17 mouse cellular contexts compared by ENCODE assay signal in the genomic region with DNA sequence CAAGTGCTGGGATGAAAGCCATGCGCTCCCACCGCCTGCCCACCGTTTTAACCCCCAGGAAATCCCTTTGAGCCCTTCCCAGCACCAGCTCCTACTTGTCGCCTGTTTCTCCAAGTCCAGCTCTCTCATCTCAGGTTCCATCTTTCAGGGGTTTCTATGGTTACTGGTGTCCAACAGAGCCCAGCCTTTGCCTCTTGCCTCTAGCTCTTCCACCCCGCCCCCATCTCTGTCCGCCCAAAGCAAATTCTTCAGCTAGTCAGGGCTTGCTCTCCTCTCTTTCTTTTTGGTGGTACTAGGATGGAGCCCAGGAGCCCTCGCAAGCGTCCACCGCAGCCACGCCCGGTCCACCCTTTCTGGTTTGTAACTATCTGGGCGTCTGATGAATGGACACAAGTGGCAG. TPM values are rescaled to one million over a fixed set of nuclear protein-coding genes. Genes with fewer than 3 reads are reported as not detected.
DNase-seq lines count a peak whose midpoint lies in the region; ATAC-seq and TF ChIP-seq lines count a peak whose summit lies in the region.
"Had no signal": no experiment of that assay in that cellular context is flagged by ENCODE, and none has a peak within 500 bp of the region (broad histone marks: within the 10 kb centered on the region; RNA-seq: fewer than 3 reads in every experiment).

No protein-coding gene starts in this region.

- H3K27me3 ChIP-seq in hindbrain, embryonic 11.5 days (ENCODE audit: control insufficient read depth, insufficient read depth, low read length) = no peaks in the 10 kb centered on the region
- no peaks in the 10 kb centered on the region for H3K27me3 ChIP-seq in hindbrain, postnatal 0 days (ENCODE audit: insufficient read depth, low read length)
- H3K27me3 ChIP-seq in ES-Bruce4 (ENCODE audit: control insufficient read depth, insufficient read depth, low read length, poor library complexity, severe bottlenecking) = no peaks in the 10 kb centered on the region
- no peaks in the 10 kb centered on the region for H3K27me3 ChIP-seq in limb, embryonic 12.5 days
- H3K27me3 ChIP-seq: liver, embryonic 12.5 days had no signal

- H3K9ac ChIP-seq in hindbrain, embryonic 11.5 days (ENCODE audit: low read depth, low read length) = no peak overlapping the region
- no peak overlapping the region for H3K9ac ChIP-seq in hindbrain, postnatal 0 days (replicated peaks; ENCODE audit: low read length)
- H3K9ac ChIP-seq in ES-Bruce4 (ENCODE audit: low read depth, poor library complexity, severe bottlenecking) = no peak overlapping the region
- H3K9ac ChIP-seq in limb, embryonic 12.5 days (replicated peaks) = no peak overlapping the region
- H3K9ac ChIP-seq: liver, embryonic 12.5 days had no signal

- no peak overlapping the region for H3K4me2 ChIP-seq in hindbrain, embryonic 11.5 days (replicated peaks; ENCODE audit: low read depth, low read length)
- H3K4me2 ChIP-seq in hindbrain, postnatal 0 days (ENCODE audit: low read depth, low read length) = no peak overlapping the region
- no peak overlapping the region for H3K4me2 ChIP-seq in limb, embryonic 12.5 days
- H3K4me2 ChIP-seq: liver, embryonic 12.5 days had no signal

- ATAC-seq in hindbrain, embryonic 11.5 days (ENCODE audit: low FRiP score) = no peak
- ATAC-seq in hindbrain, postnatal 0 days = no peak
- no peak for ATAC-seq in limb, embryonic 12.5 days (ENCODE audit: insufficient number of reproducible peaks, insufficient read depth, low FRiP score, low TSS enrichment, low read depth)
- ATAC-seq: liver, embryonic 12.5 days had no signal

- peak; percentile 47 for DNase-seq in hindbrain, embryonic 11.5 days (ENCODE audit: low spot score)
- DNase-seq in hindbrain, postnatal 0 days (ENCODE audit: low spot score) = no peak
- DNase-seq in embryo, embryonic 10.5 days (ENCODE audit: low spot score) = peak; percentile 78
- no peak for DNase-seq in frontal cortex, adult 2 months (ENCODE audit: extremely low spot score in 1 of 2, low spot score in 1 of 2)
- no peak for DNase-seq in left cerebral cortex, adult 11 months (ENCODE audit: low spot score)
- no peak for DNase-seq in gastrocnemius, postnatal 10 days
- DNase-seq: adrenal gland, adult 8-10 months; B cell, adult 2 months; heart, adult 2 months; kidney, adult 11 months; lung, postnatal 36 days had no signal

- H3K4me1 ChIP-seq in hindbrain, embryonic 11.5 days (replicated peaks; ENCODE audit: control insufficient read depth, insufficient read depth, low read length) = peaks cover 6% of the 10 kb centered on the region
- no peaks in the 10 kb centered on the region for H3K4me1 ChIP-seq in hindbrain, postnatal 0 days (ENCODE audit: insufficient read depth, low read length)
- peaks cover 2% of the 10 kb centered on the region for H3K4me1 ChIP-seq in ES-Bruce4 (ENCODE audit: control insufficient read depth, insufficient read depth, low read length)
- no peaks in the 10 kb centered on the region for H3K4me1 ChIP-seq in limb, embryonic 12.5 days (replicated peaks)

- TF ChIP-seq EP300 in ES-Bruce4 (IDR thresholded peaks at IDR 0.05; ENCODE audit: insufficient read depth, low read depth, low read length) = 0 out of 2 replicates have a peak, but pooled peaks have one; percentile 39

- TF ChIP-seq CTCF in hindbrain, postnatal 0 days (IDR thresholded peaks at IDR 0.05; ENCODE audit: low read depth) = no peak
- TF ChIP-seq CTCF in ES-Bruce4 (IDR thresholded peaks at IDR 0.05; ENCODE audit: low read depth, low read length) = no peak

- 43% methylated on average over 12 of the region's 12 CpGs for WGBS in hindbrain, embryonic 11.5 days
- 40% methylated on average over 12 of the region's 12 CpGs for WGBS in hindbrain, postnatal 0 days
- 53% methylated on average over 12 of the region's 12 CpGs for WGBS in limb, embryonic 12.5 days

- H3K4me3 ChIP-seq in hindbrain, embryonic 11.5 days (ENCODE audit: low read depth, low read length) = no peak overlapping the region
- H3K4me3 ChIP-seq in hindbrain, postnatal 0 days (ENCODE audit: low read length) = no peak overlapping the region
- H3K4me3 ChIP-seq in ES-Bruce4 (ENCODE audit: low read depth, low read length) = no peak overlapping the region
- no peak overlapping the region for H3K4me3 ChIP-seq in limb, embryonic 12.5 days (replicated peaks)
- H3K4me3 ChIP-seq: heart, adult 2 months; liver, embryonic 12.5 days had no signal

- no peaks in the 10 kb centered on the region for H3K36me3 ChIP-seq in hindbrain, embryonic 11.5 days (ENCODE audit: control insufficient read depth, insufficient read depth, low read length)
- H3K36me3 ChIP-seq in hindbrain, postnatal 0 days (ENCODE audit: insufficient read depth, low read length) = no peaks in the 10 kb centered on the region; the same call in 1 of the 2 replicates
- no peaks in the 10 kb centered on the region for H3K36me3 ChIP-seq in ES-Bruce4 (ENCODE audit: control insufficient read depth, insufficient read depth, low read length, poor library complexity, severe bottlenecking)
- H3K36me3 ChIP-seq in limb, embryonic 12.5 days = peaks cover 14% of the 10 kb centered on the region

- H3K27ac ChIP-seq in hindbrain, embryonic 11.5 days (ENCODE audit: low read depth, low read length) = no peak overlapping the region
- H3K27ac ChIP-seq in hindbrain, postnatal 0 days = no peak overlapping the region
- peak overlapping the region; percentile 80 for H3K27ac ChIP-seq in ES-Bruce4 (ENCODE audit: insufficient read depth, low read length)
- H3K27ac ChIP-seq in limb, embryonic 12.5 days = peak overlapping the region; percentile 12; the same call in 1 of the 2 replicates
- H3K27ac ChIP-seq: heart, adult 2 months; liver, embryonic 12.5 days had no signal

- no peaks in the 10 kb centered on the region for H3K9me3 ChIP-seq in hindbrain, embryonic 11.5 days (ENCODE audit: control insufficient read depth, low read length)
- no peaks in the 10 kb centered on the region for H3K9me3 ChIP-seq in hindbrain, postnatal 0 days (ENCODE audit: low read length)
- no peaks in the 10 kb centered on the region for H3K9me3 ChIP-seq in ES-Bruce4 (replicated peaks; ENCODE audit: control insufficient read depth, insufficient read depth, low read length, poor library complexity, severe bottlenecking)
- no peaks in the 10 kb centered on the region for H3K9me3 ChIP-seq in limb, embryonic 12.5 days
- H3K9me3 ChIP-seq: liver, embryonic 12.5 days had no signal

- TF ChIP-seq POLR2A in ES-Bruce4 (IDR thresholded peaks at IDR 0.05; ENCODE audit: insufficient read depth, low read length) = no peak

RNA-seq across cellular contexts. Expression of a gene that starts 6.5 kb away (rescaled TPM):
- polyA plus RNA-seq in hindbrain, embryonic 11.5 days (2014; fragmentation: Nextera tagmentation; extraction: Ambion mirVana) = 75.8 and 84.6 TPM in 2 replicates
- 54.3 and 62.2 TPM in 2 replicates for total RNA-seq in hindbrain, postnatal 0 days (2014; rRNA removed)
- 129 and 130 TPM in 2 replicates for polyA plus RNA-seq in hindbrain, postnatal 0 days (2015; fragmentation: Nextera tagmentation; extraction: Ambion mirVana)
- 42.7 and 43.2 TPM in 2 replicates for polyA plus RNA-seq in ES-Bruce4 (2011; ENCODE audit: insufficient read depth, insufficient read length, low read depth, missing spikeins)
- 66.2 and 78.2 TPM in 2 replicates for polyA plus RNA-seq in limb, embryonic 12.5 days (2016; fragmentation: Nextera tagmentation; extraction: Ambion mirVana)
- 73.9 and 74.9 TPM in 2 replicates for polyA plus RNA-seq in frontal cortex, adult 2 months (2012; rRNA removed)
- 10 to 100 TPM; 17.3 to 19.0 TPM for total RNA-seq in gastrocnemius, postnatal 10 days (2021)

RNA-seq across cellular contexts. Expression of a gene that starts 9.7 kb away (rescaled TPM):
- 7.5 and 9.0 TPM in 2 replicates for polyA plus RNA-seq in hindbrain, embryonic 11.5 days (2014; fragmentation: Nextera tagmentation; extraction: Ambion mirVana)
- total RNA-seq in hindbrain, postnatal 0 days (2014; rRNA removed) = 9.9 and 11.8 TPM in 2 replicates
- polyA plus RNA-seq in hindbrain, postnatal 0 days (2015; fragmentation: Nextera tagmentation; extraction: Ambion mirVana) = 10.7 and 11.0 TPM in 2 replicates
- polyA plus RNA-seq in ES-Bruce4 (2011; ENCODE audit: insufficient read depth, insufficient read length, low read depth, missing spikeins) = 3.0 and 3.6 TPM in 2 replicates
- polyA plus RNA-seq in limb, embryonic 12.5 days (2016; fragmentation: Nextera tagmentation; extraction: Ambion mirVana) = 7.5 and 9.6 TPM in 2 replicates
- 9.9 TPM in 2 replicates for polyA plus RNA-seq in frontal cortex, adult 2 months (2012; rRNA removed)
- 1 to 10 TPM; 1.2 to 2.4 TPM for total RNA-seq in gastrocnemius, postnatal 10 days (2021)

RNA-seq across cellular contexts. Expression of a gene that starts 22.9 kb away (rescaled TPM):
- 0.11 TPM in 1 of 2 replicates, not detected in the other for polyA plus RNA-seq in hindbrain, embryonic 11.5 days (2014; fragmentation: Nextera tagmentation; extraction: Ambion mirVana)
- 0.10 TPM in 1 of 2 replicates, not detected in the other for total RNA-seq in hindbrain, postnatal 0 days (2014; rRNA removed)
- 0.30 and 0.66 TPM in 2 replicates for polyA plus RNA-seq in hindbrain, postnatal 0 days (2015; fragmentation: Nextera tagmentation; extraction: Ambion mirVana)
- polyA plus RNA-seq in ES-Bruce4 (2011; ENCODE audit: insufficient read depth, insufficient read length, low read depth, missing spikeins) = not detected in 2 replicates
- polyA plus RNA-seq in limb, embryonic 12.5 days (2016; fragmentation: Nextera tagmentation; extraction: Ambion mirVana) = 0.15 TPM in 1 of 2 replicates, not detected in the other
- 0.06 TPM in 1 of 2 replicates, not detected in the other for polyA plus RNA-seq in frontal cortex, adult 2 months (2012; rRNA removed)
- not detected for total RNA-seq in gastrocnemius, postnatal 10 days (2021)
- total RNA-seq: common myeloid progenitor, adult 5-6 weeks; heart, adult 2 months; heart, postnatal 25 days; layer of hippocampus, postnatal 14 days had no signal

RNA-seq across cellular contexts. Expression of a gene that starts 29.0 kb away (rescaled TPM):
- polyA plus RNA-seq in hindbrain, embryonic 11.5 days (2014; fragmentation: Nextera tagmentation; extraction: Ambion mirVana) = 990 and 1,006 TPM in 2 replicates
- 640 and 655 TPM in 2 replicates for total RNA-seq in hindbrain, postnatal 0 days (2014; rRNA removed)
- polyA plus RNA-seq in hindbrain, postnatal 0 days (2015; fragmentation: Nextera tagmentation; extraction: Ambion mirVana) = 966 and 1,016 TPM in 2 replicates
- 163 and 173 TPM in 2 replicates for polyA plus RNA-seq in ES-Bruce4 (2011; ENCODE audit: insufficient read depth, insufficient read length, low read depth, missing spikeins)
- polyA plus RNA-seq in limb, embryonic 12.5 days (2016; fragmentation: Nextera tagmentation; extraction: Ambion mirVana) = 512 and 557 TPM in 2 replicates
- 209 and 216 TPM in 2 replicates for polyA plus RNA-seq in frontal cortex, adult 2 months (2012; rRNA removed)
- 100 to 1,000 TPM; 132 to 134 TPM for total RNA-seq in gastrocnemius, postnatal 10 days (2021)

RNA-seq across cellular contexts. Expression of a gene that starts 44.8 kb away (rescaled TPM):
- not detected in 2 replicates for polyA plus RNA-seq in hindbrain, embryonic 11.5 days (2014; fragmentation: Nextera tagmentation; extraction: Ambion mirVana)
- total RNA-seq in hindbrain, postnatal 0 days (2014; rRNA removed) = not detected in 2 replicates
- polyA plus RNA-seq in hindbrain, postnatal 0 days (2015; fragmentation: Nextera tagmentation; extraction: Ambion mirVana) = 0.11 TPM in 1 of 2 replicates, not detected in the other
- not detected in 2 replicates for polyA plus RNA-seq in ES-Bruce4 (2011; ENCODE audit: insufficient read depth, insufficient read length, low read depth, missing spikeins)
- polyA plus RNA-seq in limb, embryonic 12.5 days (2016; fragmentation: Nextera tagmentation; extraction: Ambion mirVana) = 0.10 TPM in 1 of 2 replicates, not detected in the other
- polyA plus RNA-seq in frontal cortex, adult 2 months (2012; rRNA removed) = 0.06 and 0.17 TPM in 2 replicates
- total RNA-seq in gastrocnemius, postnatal 10 days (2021) = not detected
- total RNA-seq: adrenal gland, adult 8-10 months; common myeloid progenitor, adult 5-6 weeks; heart, postnatal 25 days; layer of hippocampus, postnatal 14 days had no signal

Comparison
In these comparisons a context has a peak if more than half of its experiments do, and no peak if none do; other contexts are left out.
1. DNase-seq: peak in hindbrain, embryonic 11.5 days (single experiment) and embryo, embryonic 10.5 days (single experiment); none in hindbrain, postnatal 0 days (single experiment), frontal cortex, adult 2 months (0 of 2), left cerebral cortex, adult 11 months (single experiment) and gastrocnemius, postnatal 10 days (single experiment).
2. H3K27ac ChIP-seq: peak in ES-Bruce4 (single experiment) and limb, embryonic 12.5 days (single experiment); none in hindbrain, embryonic 11.5 days (single experiment) and hindbrain, postnatal 0 days (single experiment).